Mouse (Mus musculus): ENCODE results near the gene Mical1.

GRCm38 (mm10) chr10:41435141-41435540 is 41.0 kb upstream of the Mical1 start:
- no peak for TF ChIP-seq CTCF (IDR thresholded peaks at IDR 0.05; ENCODE audit: low read depth)
- no peak for TF ChIP-seq EP300 (IDR thresholded peaks at IDR 0.05; ENCODE audit: low read depth)
